Mouse (Mus musculus) frontal cortex, postnatal 14 days (tissue): ENCODE measurements around the gene Plxnb1.
"Not testable (repeated sequence)": the region's sequence is repeated elsewhere in the genome, so short reads cannot be mapped to it uniquely, and the experiment has no call there.

Experiments used
- DNase-seq, 2 experiments: peaks; one replicate each; pipeline ENCODE4 v3.0.0; 2022; ENCODE audit warnings: low spot score in 2 of 2

Plxnb1 gene

DNA sequence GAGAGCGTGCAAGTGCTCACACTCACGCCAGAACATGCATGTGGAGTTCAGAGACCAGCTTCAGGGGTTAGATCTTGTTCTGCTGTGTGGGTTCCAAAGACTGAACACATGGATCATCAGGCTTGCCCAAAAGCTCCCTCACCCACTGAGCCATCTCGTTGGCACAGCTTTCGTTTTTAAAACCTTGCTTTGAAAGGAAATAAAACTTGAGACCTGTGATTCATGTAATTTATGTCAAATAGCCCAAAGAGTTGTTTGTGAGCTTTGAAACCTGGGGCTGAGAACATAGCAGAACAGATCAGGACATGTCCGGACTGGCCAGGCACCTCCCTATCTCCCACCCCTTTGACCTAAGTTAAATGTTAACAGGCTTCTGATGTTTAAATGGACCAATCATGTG is 34.9 kb downstream of the Plxnb1 start:
- DNase-seq, result no peak

DNA sequence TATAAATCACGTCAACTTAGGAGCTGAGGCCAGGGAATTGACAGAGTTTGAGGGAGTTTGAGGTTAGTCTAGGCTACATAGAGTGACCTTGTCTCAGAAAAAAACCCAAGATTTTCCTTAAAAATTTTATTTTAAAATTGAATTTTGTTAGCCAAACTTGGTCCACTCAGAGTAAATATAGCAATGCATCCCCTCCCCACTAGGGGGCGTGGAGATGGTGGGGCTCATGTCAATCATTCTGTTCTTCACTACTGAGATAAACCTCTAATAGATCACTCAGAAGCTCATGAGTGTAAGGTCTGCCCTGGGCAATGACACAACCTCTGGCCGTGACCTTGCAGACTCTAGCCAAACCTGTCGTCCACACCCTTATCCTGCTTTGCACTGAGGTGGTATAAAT is 45.2 kb downstream of the Plxnb1 start:
- DNase-seq, result not testable (repeated sequence)

GRCm38 (mm10) chr9:109161941-109162340 is 66.8 kb downstream of the Plxnb1 start, which contains the start of gene Fbxw21:
Gene Fbxw21 (minus strand): TSS chr9:109162041.
- no peak for DNase-seq

DNA sequence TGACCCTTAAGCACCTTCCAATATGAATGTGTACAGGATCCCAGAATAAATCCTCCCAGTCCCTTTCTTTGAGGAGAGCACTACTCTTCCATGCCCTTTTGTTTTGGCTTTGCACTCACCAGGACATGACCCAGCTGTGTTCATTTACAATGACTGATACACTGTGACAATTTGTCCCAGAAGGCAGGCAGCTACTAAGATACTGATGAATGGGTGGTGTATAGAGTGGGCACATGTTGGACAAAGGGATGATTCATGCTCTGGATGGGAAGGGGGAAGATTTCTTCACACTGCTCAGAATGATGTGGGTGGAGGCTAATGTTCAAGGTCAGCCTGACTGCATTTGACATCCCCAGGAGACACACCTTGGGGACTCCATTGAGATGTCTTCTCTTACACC is 72.1 kb downstream of the Plxnb1 start:
- no peak for DNase-seq
